Mouse (Mus musculus) heart, embryonic 12.5 days (tissue): ENCODE data around the gene Zc3h18. TPM values are rescaled to one million over a fixed set of nuclear protein-coding genes. Genes with fewer than 3 reads are reported as not detected.

ENCODE experiments used
- ATAC-seq: fragments of 200-750 bp; cut with Nextera tagmentation; 2 replicates; pipeline ENCODE4 v1.8.0; 2017; ENCODE audit warnings: moderate TSS enrichment, moderate library complexity; ENCODE audit not compliant: insufficient number of reproducible peaks, low FRiP score
- H3K27ac ChIP-seq: fragments of 300-500 bp; sonication (generic); 2 replicates; pipeline ENCODE4 v1.5.1; 2016; ENCODE audit warnings: mild to moderate bottlenecking, moderate library complexity; ENCODE audit not compliant: poor library complexity, severe bottlenecking
- H3K27me3 ChIP-seq: fragments of 300-500 bp; sonication (generic); replicated peaks from 2 replicates; pipeline ENCODE4 v1.6.1; 2016; ENCODE audit warnings: mild to moderate bottlenecking, moderate library complexity
- H3K36me3 ChIP-seq: fragments of 300-500 bp; sonication (generic); 2 replicates; pipeline ENCODE4 v1.6.1; 2016; ENCODE audit warnings: mild to moderate bottlenecking, moderate library complexity
- H3K4me1 ChIP-seq: fragments of 300-500 bp; sonication (generic); replicated peaks from 2 replicates; pipeline ENCODE4 v1.6.1; 2016; ENCODE audit warnings: mild to moderate bottlenecking
- H3K4me2 ChIP-seq: fragments of 300-500 bp; sonication (generic); 2 replicates; pipeline ENCODE4 v1.6.1; 2016; ENCODE audit warnings: mild to moderate bottlenecking, moderate library complexity
- H3K4me3 ChIP-seq: fragments of 300-500 bp; sonication (generic); 2 replicates; pipeline ENCODE4 v1.5.1; 2016; ENCODE audit warnings: mild to moderate bottlenecking
- H3K9ac ChIP-seq: fragments of 300-500 bp; sonication (generic); 2 replicates; pipeline ENCODE4 v1.6.1; 2016; ENCODE audit warnings: mild to moderate bottlenecking, moderate library complexity
- H3K9me3 ChIP-seq: fragments of 300-500 bp; sonication (generic); replicated peaks from 2 replicates; pipeline ENCODE4 v1.6.1; 2016; ENCODE audit warnings: mild to moderate bottlenecking, moderate library complexity
- WGBS: fragments of 180-500 bp; shearing (Covaris S2); methylation state at CpG from one replicate; pipeline ENCODE4 v1.1.7; 2016; 5-methylcytosine and 5-hydroxymethylcytosine counted together
- polyA plus RNA-seq: library from polyadenylated mRNA; unstranded; fragments of >200 nt; fragmentation: Nextera tagmentation; extraction: Ambion mirVana; gene quantifications from 2 replicates; pipeline ENCODE4 v1.2.1, GENCODE M21; 2016

Zc3h18 gene
- polyA plus RNA-seq, 1 experiment from 2014 or later = 43.0 TPM

- ATAC-seq = no peak
- Histone ChIP-seq H3K36me3 (no peaks in the 10 kb centered on the region), H3K4me1 (peaks cover 58% of the 10 kb centered on the region), H3K4me2 (no peak overlapping the region; the same call in 1 of the 2 replicates), H3K4me3 (no peak overlapping the region), H3K9ac (no peak overlapping the region), H3K27ac (no peak overlapping the region), H3K27me3 (peaks cover 47% of the 10 kb centered on the region), H3K9me3 (no peaks in the 10 kb centered on the region)
- 55% methylated on average over 6 of the region's 6 CpGs for WGBS
These were observed 83.0 kb downstream of the Zc3h18 start for GRCm38 (mm10) chr8:122459218-122459900.

- ATAC-seq = no peak
- H3K4me2 ChIP-seq = peak overlapping the region; percentile 73
- H3K36me3 ChIP-seq = no peaks in the 10 kb centered on the region
- H3K27ac ChIP-seq = no peak overlapping the region
- H3K27me3 ChIP-seq = peaks cover 47% of the 10 kb centered on the region
- H3K4me3 ChIP-seq = peak overlapping the region; percentile 40
- H3K9ac ChIP-seq = peak overlapping the region; percentile 56
- H3K9me3 ChIP-seq = no peaks in the 10 kb centered on the region
- WGBS = 23% methylated on average over 7 of the region's 7 CpGs
- peaks cover 62% of the 10 kb centered on the region for H3K4me1 ChIP-seq
These were observed 83.6 kb downstream of the Zc3h18 start for GRCm38 (mm10) chr8:122459990-122460389.

- no peak within 1 kb of the TSS for H3K27ac ChIP-seq
- 6% methylated on average over 56 of the region's 56 CpGs for WGBS
- H3K4me2 ChIP-seq = peak within 1 kb of the TSS; percentile 73
- H3K36me3 ChIP-seq = peaks cover 6% of the 10 kb centered on the region; the same call in 1 of the 2 replicates
- H3K4me1 ChIP-seq = peaks cover 64% of the 10 kb centered on the region
- peak within 1 kb of the TSS; percentile 40 for H3K4me3 ChIP-seq
- ATAC-seq = peak; percentile 62
- no peaks in the 10 kb centered on the region for H3K9me3 ChIP-seq
- H3K27me3 ChIP-seq = peaks cover 47% of the 10 kb centered on the region
- peak within 1 kb of the TSS; percentile 56 for H3K9ac ChIP-seq
These were observed 84.4 kb downstream of the Zc3h18 start, which contains the start of gene Snai3 for GRCm38 (mm10) chr8:122460524-122461472. Gene Snai3 (minus strand): TSS chr8:122460733.

- H3K36me3 ChIP-seq = peaks cover 13% of the 10 kb centered on the region
- ATAC-seq = no peak
- H3K9me3 ChIP-seq = no peaks in the 10 kb centered on the region
- no peak overlapping the region for H3K27ac ChIP-seq
- no peak overlapping the region; the same call in 1 of the 2 replicates for H3K4me2 ChIP-seq
- 64% methylated on average over 11 of the region's 11 CpGs for WGBS
- peaks cover 43% of the 10 kb centered on the region for H3K27me3 ChIP-seq
- H3K4me3 ChIP-seq = no peak overlapping the region
- H3K9ac ChIP-seq = no peak overlapping the region
- H3K4me1 ChIP-seq = peaks cover 64% of the 10 kb centered on the region
These were observed 85.2 kb downstream of the Zc3h18 start for GRCm38 (mm10) chr8:122461473-122462148.

- 60% methylated on average over 8 of the region's 8 CpGs for WGBS
- ATAC-seq = no peak
These were observed 86.1 kb downstream of the Zc3h18 start for GRCm38 (mm10) chr8:122462510-122462909.

GRCm38 (mm10) chr8:122463651-122464640 lies 87.5 kb downstream of the Zc3h18 start:
- Histone ChIP-seq H3K4me2 (no peak overlapping the region), H3K9ac (no peak overlapping the region), H3K4me1 (peaks cover 55% of the 10 kb centered on the region), H3K27ac (no peak overlapping the region), H3K4me3 (no peak overlapping the region), H3K36me3 (peaks cover 36% of the 10 kb centered on the region), H3K9me3 (no peaks in the 10 kb centered on the region), H3K27me3 (peaks cover 33% of the 10 kb centered on the region)
- 44% methylated on average over 12 of the region's 12 CpGs for WGBS
- no peak for ATAC-seq

More at GRCm38 (mm10) chr8:122462510-122462909, 86.1 kb downstream of the Zc3h18 start:
- Histone ChIP-seq H3K27me3 (peaks cover 41% of the 10 kb centered on the region), H3K4me3 (no peak overlapping the region), H3K4me1 (peaks cover 59% of the 10 kb centered on the region), H3K9me3 (no peaks in the 10 kb centered on the region), H3K4me2 (no peak overlapping the region), H3K36me3 (peaks cover 22% of the 10 kb centered on the region), H3K9ac (no peak overlapping the region), H3K27ac (no peak overlapping the region)

- no peak overlapping the region for H3K4me2 ChIP-seq
- H3K4me3 ChIP-seq = no peak overlapping the region
- H3K9me3 ChIP-seq = no peaks in the 10 kb centered on the region
- 55% methylated on average over 7 of the region's 7 CpGs for WGBS
- peaks cover 44% of the 10 kb centered on the region for H3K36me3 ChIP-seq
- H3K9ac ChIP-seq = no peak overlapping the region
- peaks cover 25% of the 10 kb centered on the region for H3K27me3 ChIP-seq
- no peak for ATAC-seq
- H3K27ac ChIP-seq = no peak overlapping the region
- H3K4me1 ChIP-seq = peaks cover 50% of the 10 kb centered on the region
These were observed 88.6 kb downstream of the Zc3h18 start for GRCm38 (mm10) chr8:122464985-122465384.

Other genes starting within 250 kb of the Zc3h18 start
- gene Zfpm1, start 94.5 kb upstream of the Zc3h18 start, polyA plus RNA-seq = 8.0 and 9.2 TPM in 2 replicates
- gene Trhr2, start 15.9 kb upstream of the Zc3h18 start, polyA plus RNA-seq = not detected in 2 replicates
- not detected in 2 replicates for gene Il17c, start 45.4 kb downstream of the Zc3h18 start, polyA plus RNA-seq
- 175 and 182 TPM in 2 replicates for gene Cyba, start 56.3 kb downstream of the Zc3h18 start, polyA plus RNA-seq
- 22.8 and 24.1 TPM in 2 replicates for gene Mvd, start 66.8 kb downstream of the Zc3h18 start, polyA plus RNA-seq
- gene Snai3, start 84.1 kb downstream of the Zc3h18 start, polyA plus RNA-seq = 2.1 and 2.3 TPM in 2 replicates
- gene Rnf166, start 99.5 kb downstream of the Zc3h18 start, polyA plus RNA-seq = 33.7 and 39.7 TPM in 2 replicates
- gene Ctu2, start 99.5 kb downstream of the Zc3h18 start, polyA plus RNA-seq = 30.0 and 31.1 TPM in 2 replicates
- 25.5 and 27.8 TPM in 2 replicates for gene Piezo1, start 174.7 kb downstream of the Zc3h18 start, polyA plus RNA-seq
- 36.9 and 38.9 TPM in 2 replicates for gene Cdt1, start 191.4 kb downstream of the Zc3h18 start, polyA plus RNA-seq
- gene Aprt, start 200.3 kb downstream of the Zc3h18 start, polyA plus RNA-seq = 209 and 232 TPM in 2 replicates
- 12.7 and 13.5 TPM in 2 replicates for gene Galns, start 234.9 kb downstream of the Zc3h18 start, polyA plus RNA-seq
- 45.1 and 45.8 TPM in 2 replicates for gene Trappc2l, start 235.0 kb downstream of the Zc3h18 start, polyA plus RNA-seq
- gene Pabpn1l, start 246.1 kb downstream of the Zc3h18 start, polyA plus RNA-seq = not detected in 2 replicates